Mouse (Mus musculus) kidney, adult 11 months (tissue): ENCODE data around the gene Nrros.

Experiments
- DNase-seq: peaks from one replicate; pipeline ENCODE4 v3.0.0; 2022

The Nrros gene

GRCm38 (mm10) chr16:32160742-32161323 lies 4.6 kb downstream of the Nrros start:
- DNase-seq: no peak

- DNase-seq: no peak
Measured at GRCm38 (mm10) chr16:32158966-32159365, 6.4 kb downstream of the Nrros start.

GRCm38 (mm10) chr16:32157369-32157768 lies 8.0 kb downstream of the Nrros start:
- no peak for DNase-seq

GRCm38 (mm10) chr16:32156719-32157118 lies 8.7 kb downstream of the Nrros start:
- DNase-seq: no peak

GRCm38 (mm10) chr16:32154437-32154836 lies 11.0 kb downstream of the Nrros start:
- no peak for DNase-seq

GRCm38 (mm10) chr16:32153976-32154375 lies 11.4 kb downstream of the Nrros start:
- DNase-seq: no peak

GRCm38 (mm10) chr16:32147589-32148207 lies 17.7 kb downstream of the Nrros start:
- peak; percentile 51 for DNase-seq

- DNase-seq: no peak
Measured at GRCm38 (mm10) chr16:32144592-32144991, 20.8 kb downstream of the Nrros start.

GRCm38 (mm10) chr16:32143766-32144165 lies 21.6 kb downstream of the Nrros start:
- DNase-seq: no peak

- DNase-seq: no peak
Measured at GRCm38 (mm10) chr16:32138954-32139353, 26.4 kb downstream of the Nrros start.

GRCm38 (mm10) chr16:32135842-32136357 lies 29.5 kb downstream of the Nrros start:
- DNase-seq: no peak

- no peak for DNase-seq
Measured at GRCm38 (mm10) chr16:32133148-32133547, 32.2 kb downstream of the Nrros start.

- peak; percentile 52 for DNase-seq
Measured at GRCm38 (mm10) chr16:32130190-32130826, 35.1 kb downstream of the Nrros start.

- no peak for DNase-seq
Measured at GRCm38 (mm10) chr16:32129449-32130189, 35.8 kb downstream of the Nrros start.

GRCm38 (mm10) chr16:32127046-32127445 lies 38.3 kb downstream of the Nrros start:
- no peak for DNase-seq

- DNase-seq: no peak
Measured at GRCm38 (mm10) chr16:32125364-32125763, 40.0 kb downstream of the Nrros start.

GRCm38 (mm10) chr16:32124444-32125335 lies 40.7 kb downstream of the Nrros start:
- peak; percentile 23 for DNase-seq

GRCm38 (mm10) chr16:32124020-32124419 lies 41.4 kb downstream of the Nrros start:
- DNase-seq: no peak

GRCm38 (mm10) chr16:32120454-32120853 lies 44.9 kb downstream of the Nrros start:
- DNase-seq: no peak

- no peak for DNase-seq
Measured at GRCm38 (mm10) chr16:32116186-32116585, 49.2 kb downstream of the Nrros start.

- no peak for DNase-seq
Measured at GRCm38 (mm10) chr16:32115781-32116180, 49.6 kb downstream of the Nrros start.

- DNase-seq: peak; percentile 68
Measured at GRCm38 (mm10) chr16:32114968-32115695, 50.3 kb downstream of the Nrros start.
